Mouse (Mus musculus) heart, embryonic 11.5 days (tissue): ENCODE measurements around the gene CN725425. TPM values are rescaled to one million over a fixed set of nuclear protein-coding genes. Genes with fewer than 3 reads are reported as not detected.

Source experiments
- ATAC-seq: fragments of 200-750 bp; cut with Nextera tagmentation; replicated peaks from 2 replicates; pipeline ENCODE4 v1.8.0; 2017; ENCODE audit warnings: moderate library complexity; ENCODE audit not compliant: insufficient number of reproducible peaks, low FRiP score, low TSS enrichment
- H3K27ac ChIP-seq: fragments of 300-500 bp; sonication (generic); 2 replicates; pipeline ENCODE4 v1.5.1; 2014; ENCODE audit warnings: mild to moderate bottlenecking, low read depth, low read length
- H3K27me3 ChIP-seq: fragments of 300-500 bp; sonication (generic); 2 replicates; pipeline ENCODE4 v1.6.1; 2014; ENCODE audit warnings: mild to moderate bottlenecking, low read length, mixed read lengths; ENCODE audit not compliant: control insufficient read depth, insufficient read depth
- H3K36me3 ChIP-seq: fragments of 300-500 bp; sonication (generic); 2 replicates; pipeline ENCODE4 v1.6.1; 2014; ENCODE audit warnings: mild to moderate bottlenecking, low read length, moderate library complexity, mixed read lengths; ENCODE audit not compliant: control insufficient read depth, insufficient read depth
- H3K4me1 ChIP-seq: fragments of 300-500 bp; sonication (generic); 2 replicates; pipeline ENCODE4 v1.6.1; 2014; ENCODE audit warnings: low read length; ENCODE audit not compliant: control insufficient read depth, insufficient read depth
- H3K4me2 ChIP-seq: fragments of 300-500 bp; sonication (generic); 2 replicates; pipeline ENCODE4 v1.6.1; 2014; ENCODE audit warnings: mild to moderate bottlenecking, moderate library complexity
- H3K4me3 ChIP-seq: fragments of 300-500 bp; sonication (generic); 2 replicates; pipeline ENCODE4 v1.5.1; 2014; ENCODE audit warnings: low read depth, low read length
- H3K9ac ChIP-seq: fragments of 300-500 bp; sonication (generic); 2 replicates; pipeline ENCODE4 v1.6.1; 2014; ENCODE audit warnings: mild to moderate bottlenecking, low read depth, low read length, moderate library complexity
- H3K9me3 ChIP-seq: fragments of 300-500 bp; sonication (generic); replicated peaks from 2 replicates; pipeline ENCODE4 v1.6.1; 2016; ENCODE audit warnings: low read length; ENCODE audit not compliant: control insufficient read depth
- WGBS: fragments of 180-500 bp; shearing (Covaris S2); extraction: QIAGEN DNeasy Blood & Tissue Kit; methylation state at CpG from one replicate; pipeline ENCODE4 v1.1.7; 2014; ENCODE audit not compliant: insufficient replicate concordance; 5-methylcytosine and 5-hydroxymethylcytosine counted together
- polyA plus RNA-seq: library from polyadenylated mRNA; unstranded; fragments of >200 nt; fragmentation: Nextera tagmentation; extraction: Ambion mirVana; gene quantifications from 2 replicates; pipeline ENCODE4 v1.2.1, GENCODE M21; 2014

CN725425 gene
- polyA plus RNA-seq, 1 experiment from 2014 or later, result not detected

GRCm38 (mm10) chr15:91171332-91171731 lies 28.0 kb upstream of the CN725425 start:
- Histone ChIP-seq H3K4me3 (no peak overlapping the region), H3K36me3 (no peaks in the 10 kb centered on the region), H3K9me3 (no peaks in the 10 kb centered on the region), H3K4me2 (no peak overlapping the region), H3K4me1 (no peaks in the 10 kb centered on the region), H3K27ac (no peak overlapping the region), H3K9ac (no peak overlapping the region), H3K27me3 (no peaks in the 10 kb centered on the region)
- 76% methylated on average over 4 of the region's 4 CpGs for WGBS
- no peak for ATAC-seq

DNA sequence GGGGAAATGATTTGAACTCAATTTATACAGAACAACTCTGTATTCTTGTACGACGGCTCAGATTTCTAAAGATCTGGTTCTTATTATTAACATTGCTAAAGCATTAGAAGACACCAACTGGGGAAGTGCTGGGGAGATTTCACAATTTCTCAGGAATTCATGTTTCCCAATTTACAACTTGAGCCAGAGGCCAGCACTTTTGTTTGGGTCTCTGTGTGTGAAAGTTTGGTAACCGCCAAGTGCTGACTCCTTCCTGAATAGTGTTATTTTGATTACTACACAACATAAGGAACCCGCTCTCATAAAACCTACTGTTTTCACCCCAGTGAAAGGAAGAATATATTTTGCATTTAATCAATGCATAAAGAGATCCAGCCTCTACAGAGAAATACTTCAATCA lies 27.1 kb upstream of the CN725425 start:
- Histone ChIP-seq H3K36me3 (no peaks in the 10 kb centered on the region), H3K4me1 (no peaks in the 10 kb centered on the region), H3K4me3 (no peak overlapping the region), H3K9ac (no peak overlapping the region), H3K9me3 (no peaks in the 10 kb centered on the region), H3K27me3 (no peaks in the 10 kb centered on the region), H3K4me2 (no peak overlapping the region), H3K27ac (no peak overlapping the region)
- WGBS, result 83% methylated on average over 4 of the region's 4 CpGs
- ATAC-seq, result no peak

DNA sequence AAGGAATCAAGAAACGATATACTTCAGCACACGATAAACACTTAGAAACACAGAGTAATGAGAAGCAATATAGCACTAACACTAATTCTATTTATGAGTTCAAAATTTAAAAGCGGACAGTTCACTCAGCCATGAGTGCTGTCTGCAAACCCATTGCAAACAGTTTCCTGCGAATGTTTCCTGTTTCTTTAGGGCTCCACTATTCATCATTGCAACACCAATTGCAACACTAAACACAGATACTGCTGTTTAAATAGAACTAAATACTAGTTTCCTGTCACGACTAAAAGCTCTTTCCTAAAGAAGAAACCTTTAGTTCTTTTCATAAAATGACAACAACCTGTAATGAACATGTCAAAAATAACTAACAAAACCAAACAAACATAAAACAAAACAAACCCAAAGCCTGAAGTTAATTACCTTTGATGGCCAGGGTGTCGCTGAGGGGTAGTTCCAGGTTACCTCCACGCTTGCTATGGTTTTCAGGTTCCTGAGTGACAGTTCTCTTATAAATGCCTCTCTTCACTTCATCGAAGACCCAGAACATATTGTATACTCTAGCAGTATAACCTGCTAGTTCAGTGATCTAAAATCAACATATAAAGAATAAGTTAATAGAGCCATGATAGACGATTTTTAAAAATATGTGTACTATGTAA lies 20.5 kb upstream of the CN725425 start:
- no peaks in the 10 kb centered on the region for H3K9me3 ChIP-seq
- no peak overlapping the region for H3K4me2 ChIP-seq
- no peaks in the 10 kb centered on the region for H3K36me3 ChIP-seq
- no peak overlapping the region for H3K9ac ChIP-seq
- H3K27ac ChIP-seq, result no peak overlapping the region
- no peaks in the 10 kb centered on the region for H3K27me3 ChIP-seq
- ATAC-seq, result no peak
- H3K4me3 ChIP-seq, result no peak overlapping the region
- 68% methylated on average over 9 of the region's 9 CpGs for WGBS
- H3K4me1 ChIP-seq, result no peaks in the 10 kb centered on the region

DNA sequence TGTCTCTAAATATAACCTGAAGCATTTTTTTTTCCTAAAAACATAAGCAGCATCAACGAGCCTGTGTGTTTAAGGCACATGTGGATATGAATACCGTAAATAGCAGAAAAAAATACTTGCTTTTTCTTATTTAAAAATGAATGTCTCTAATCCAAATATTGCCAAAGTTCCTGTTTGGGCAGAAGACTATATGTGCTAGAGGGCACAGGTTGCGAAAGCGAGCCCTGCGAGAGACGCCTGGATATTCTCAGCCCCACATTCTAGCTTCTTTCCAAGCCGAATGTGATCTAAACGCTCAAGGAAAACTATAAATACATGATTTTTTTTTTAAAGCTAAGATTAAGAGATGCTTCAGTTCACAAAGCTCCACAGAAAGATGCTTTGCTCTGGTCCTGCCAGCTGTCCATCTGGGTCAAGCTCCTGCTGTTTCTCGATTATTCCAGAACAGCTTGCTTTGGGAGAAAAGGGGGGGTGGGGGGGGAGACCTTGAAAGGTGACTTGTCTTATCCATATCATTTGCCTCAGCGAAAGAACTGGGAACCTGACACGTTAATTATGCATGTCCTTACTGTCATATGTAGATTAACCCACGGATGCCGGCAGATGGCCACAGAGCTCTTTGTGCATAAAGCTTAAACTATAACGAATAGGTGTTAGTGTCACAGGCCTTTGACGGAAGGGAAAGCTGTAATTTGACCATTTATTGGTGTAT lies 19.2 kb upstream of the CN725425 start:
- no peak overlapping the region for H3K4me3 ChIP-seq
- no peaks in the 10 kb centered on the region for H3K36me3 ChIP-seq
- no peaks in the 10 kb centered on the region for H3K9me3 ChIP-seq
- 67% methylated on average over 15 of the region's 15 CpGs for WGBS
- H3K27ac ChIP-seq, result no peak overlapping the region
- no peak overlapping the region for H3K9ac ChIP-seq
- no peak for ATAC-seq
- no peak overlapping the region for H3K4me2 ChIP-seq
- H3K4me1 ChIP-seq, result no peaks in the 10 kb centered on the region
- H3K27me3 ChIP-seq, result no peaks in the 10 kb centered on the region

DNA sequence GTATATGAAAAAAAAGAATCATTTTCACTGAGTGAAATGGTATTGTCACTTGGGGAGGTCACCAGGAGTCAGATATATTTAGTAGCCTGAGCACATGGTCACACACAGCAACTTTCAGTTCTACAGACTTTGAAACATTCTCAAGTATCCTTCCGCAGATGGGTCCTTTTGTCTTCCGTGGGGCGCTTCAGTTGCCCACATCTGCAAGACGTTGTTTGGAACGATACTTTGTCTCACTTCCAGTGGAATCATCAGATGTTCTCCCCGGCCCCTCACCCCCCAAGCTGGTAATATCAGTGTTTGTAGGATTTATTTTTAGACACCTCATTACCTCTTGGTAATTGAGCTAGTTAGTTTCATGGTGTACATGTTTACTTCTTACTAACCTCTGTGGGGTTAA lies 12.9 kb upstream of the CN725425 start:
- peaks cover 5% of the 10 kb centered on the region; the same call in 1 of the 2 replicates for H3K4me1 ChIP-seq
- H3K4me3 ChIP-seq, result no peak overlapping the region
- ATAC-seq, result no peak
- no peaks in the 10 kb centered on the region for H3K27me3 ChIP-seq
- H3K9ac ChIP-seq, result no peak overlapping the region
- no peaks in the 10 kb centered on the region for H3K9me3 ChIP-seq
- WGBS, result 67% methylated on average over 6 of the region's 6 CpGs
- no peaks in the 10 kb centered on the region for H3K36me3 ChIP-seq
- H3K27ac ChIP-seq, result no peak overlapping the region
- no peak overlapping the region for H3K4me2 ChIP-seq

- Histone ChIP-seq H3K4me1 (peaks cover 5% of the 10 kb centered on the region; the same call in 1 of the 2 replicates), H3K36me3 (no peaks in the 10 kb centered on the region), H3K9ac (no peak overlapping the region), H3K4me3 (peak overlapping the region; percentile 48; the same call in 1 of the 2 replicates), H3K9me3 (no peaks in the 10 kb centered on the region), H3K27me3 (no peaks in the 10 kb centered on the region), H3K27ac (no peak overlapping the region), H3K4me2 (peak overlapping the region; percentile 67)
- no peak for ATAC-seq
- 51% methylated on average over 4 of the region's 4 CpGs for WGBS
Observed at GRCm38 (mm10) chr15:91190026-91190425, 9.3 kb upstream of the CN725425 start.

GRCm38 (mm10) chr15:91190519-91191207 lies 8.6 kb upstream of the CN725425 start:
- H3K4me3 ChIP-seq, result peak overlapping the region; percentile 48
- no peak overlapping the region for H3K9ac ChIP-seq
- 50% methylated on average over 17 of the region's 17 CpGs for WGBS
- no peak for ATAC-seq
- H3K27ac ChIP-seq, result no peak overlapping the region
- H3K36me3 ChIP-seq, result no peaks in the 10 kb centered on the region
- H3K27me3 ChIP-seq, result no peaks in the 10 kb centered on the region
- H3K4me1 ChIP-seq, result peaks cover 5% of the 10 kb centered on the region; the same call in 1 of the 2 replicates
- no peaks in the 10 kb centered on the region for H3K9me3 ChIP-seq
- peak overlapping the region; percentile 67 for H3K4me2 ChIP-seq

GRCm38 (mm10) chr15:91191412-91192222 lies 7.7 kb upstream of the CN725425 start, which contains the start of gene Abcd2:
Gene Abcd2 (minus strand): TSS chr15:91191799.
- peak within 1 kb of the TSS; percentile 67 for H3K4me2 ChIP-seq
- peak within 1 kb of the TSS; percentile 48 for H3K4me3 ChIP-seq
- no peaks in the 10 kb centered on the region for H3K9me3 ChIP-seq
- H3K36me3 ChIP-seq, result no peaks in the 10 kb centered on the region
- peak; percentile 77 for ATAC-seq
- H3K9ac ChIP-seq, result peak within 1 kb of the TSS; percentile 46
- no peaks in the 10 kb centered on the region for H3K27me3 ChIP-seq
- WGBS, result under 1% methylated on average over 22 of the region's 22 CpGs
- H3K4me1 ChIP-seq, result peaks cover 5% of the 10 kb centered on the region; the same call in 1 of the 2 replicates
- peak within 1 kb of the TSS; percentile 48 for H3K27ac ChIP-seq
